Mouse (Mus musculus): Measurements from ENCODE around the gene Spef2.
A peak's percentile ranks its signal among the peaks of the same experiment; 100 is the strongest.

The Spef2 gene

DNA sequence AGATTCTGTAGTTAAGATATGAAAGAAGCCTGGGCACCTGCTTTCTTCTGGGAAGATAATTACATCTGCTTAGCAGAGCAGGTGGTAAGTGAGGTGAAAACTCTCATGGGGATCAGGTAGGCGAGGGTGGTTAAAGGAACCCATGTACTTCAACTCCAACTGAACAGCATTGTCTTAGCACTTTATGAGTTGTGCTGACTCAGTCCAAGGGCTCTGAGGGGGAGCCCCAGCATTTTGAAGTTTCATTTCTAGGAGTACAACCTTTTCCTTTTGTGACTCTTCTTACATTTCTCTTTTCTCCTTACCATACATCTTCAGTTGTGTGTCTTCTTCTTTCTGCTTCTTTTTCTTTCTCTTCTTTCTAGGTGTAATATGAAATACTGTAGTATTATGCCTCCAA is 213.5 kb downstream of the Spef2 start:
- no peak for DNase-seq (ENCODE audit: low spot score)

- peak; percentile 36 for DNase-seq (ENCODE audit: low spot score)
Measured at GRCm38 (mm10) chr15:9533356-9533902, 215.2 kb downstream of the Spef2 start.

GRCm38 (mm10) chr15:9530076-9530475 is 218.6 kb downstream of the Spef2 start, which contains the start of gene Il7r:
Gene Il7r, minus strand, starts transcription at chr15:9530176.
- no peak for DNase-seq (ENCODE audit: low spot score)

- DNase-seq (ENCODE audit: low spot score): peak; percentile 46
Measured at GRCm38 (mm10) chr15:9529646-9530045, 219.0 kb downstream of the Spef2 start.

All from lung, postnatal 25 days (tissue).